Comparison of ENCODE assay signal across 22 mouse cellular contexts in genomic region chr4:63860236-63860635, GRCm38 (mm10). TPM values are rescaled to one million over a fixed set of nuclear protein-coding genes. Genes with fewer than 3 reads are reported as not detected.
DNase-seq lines count a peak whose midpoint lies in the region; ATAC-seq lines count a peak whose summit lies in the region.
"Had no signal": no experiment of that assay in that cellular context is flagged by ENCODE, and none has a peak within 500 bp of the region (broad histone marks: within the 10 kb centered on the region; RNA-seq: fewer than 3 reads in every experiment).

No protein-coding gene starts in this region.

- DNase-seq in thymus, postnatal 0 days (ENCODE audit: low spot score), result peak; percentile 9
- DNase-seq in thymus, adult 18-20 months, result no peak
- peak; percentile 48 for DNase-seq in induced T-regulatory cell, adult 2 months (ENCODE audit: low read depth)
- DNase-seq in naive thymus-derived CD4-positive, alpha-beta T cell, adult 2 months (ENCODE audit: low read depth), result peak; percentile 63
- DNase-seq in layer of hippocampus, adult 18-20 months (ENCODE audit: low spot score in 2 of 2), result no peak
- no peak for DNase-seq in liver
- DNase-seq: adrenal gland, postnatal 10 days; cerebellum, adult 11 months; cerebellum, adult 8-10 months; cerebellum, postnatal 14 days; embryo, embryonic 11 days; forebrain, postnatal 0 days; gastrocnemius, postnatal 14 days; heart, postnatal 36 days had no signal

- ATAC-seq in CD4-positive, CD25-positive, alpha-beta regulatory T cell, adult 4 months, result peak; percentile 25
- ATAC-seq: forebrain, postnatal 0 days had no signal

RNA-seq across cellular contexts. Expression of gene Tnfsf8, which starts 0.9 kb away (rescaled TPM):
- 0.57 and 0.86 TPM in 2 replicates for polyA plus RNA-seq in thymus, postnatal 0 days (2015; fragmentation: Nextera tagmentation; extraction: Ambion mirVana)
- polyA plus RNA-seq in CD4-positive, CD25-positive, alpha-beta regulatory T cell, adult 4 months (2017; shearing (Covaris generic)), result 10 to 100 TPM; 55.6 to 63.7 TPM
- total RNA-seq in layer of hippocampus, adult 18-20 months (2021), result not detected
- total RNA-seq: adrenal gland, postnatal 4 days; forebrain, postnatal 0 days; gastrocnemius, adult 18-20 months; gastrocnemius, postnatal 14 days; heart, postnatal 36 days had no signal
- polyA plus RNA-seq: embryonic facial prominence, embryonic 12.5 days; forebrain, embryonic 12.5 days; heart, embryonic 12.5 days; hindbrain, embryonic 11.5 days; hindbrain, embryonic 15.5 days had no signal

Comparison
In these comparisons a context has a peak if more than half of its experiments do, and no peak if none do; other contexts are left out.
1. DNase-seq: peak in thymus, postnatal 0 days (single experiment), induced T-regulatory cell, adult 2 months (single experiment) and naive thymus-derived CD4-positive, alpha-beta T cell, adult 2 months (single experiment); none in thymus, adult 18-20 months (0 of 2), layer of hippocampus, adult 18-20 months (0 of 2) and liver (single experiment).
2. RNA of gene Tnfsf8, which starts 0.9 kb away (polyA plus RNA-seq): 55.6 to 63.7 TPM in CD4-positive, CD25-positive, alpha-beta regulatory T cell, adult 4 months; 0.57 to 0.86 TPM in thymus, postnatal 0 days; every median in the first group is over 10 times any median in the second.